Mouse (Mus musculus) lung, postnatal 10 days (tissue): Measurements from ENCODE around the gene Hspa5.
"Not testable (repeated sequence)": the region's sequence is repeated elsewhere in the genome, so short reads cannot be mapped to it uniquely, and the experiment has no call there.

ENCODE experiments used
- DNase-seq: peaks from one replicate; pipeline ENCODE4 v3.0.0; 2021

Gene Hspa5

GRCm38 (mm10) chr2:34809568-34809967 lies 37.8 kb downstream of the Hspa5 start:
- no peak for DNase-seq

- DNase-seq = no peak
Observed at GRCm38 (mm10) chr2:34810775-34811174, 39.0 kb downstream of the Hspa5 start.

- no peak for DNase-seq
Observed at GRCm38 (mm10) chr2:34812706-34813105, 40.9 kb downstream of the Hspa5 start.

- not testable (repeated sequence) for DNase-seq
Observed at GRCm38 (mm10) chr2:34815893-34816292, 44.1 kb downstream of the Hspa5 start.

- no peak for DNase-seq
Observed at GRCm38 (mm10) chr2:34818492-34818891, 46.7 kb downstream of the Hspa5 start.

- DNase-seq = peak; percentile 95
Observed at GRCm38 (mm10) chr2:34825827-34826459, 54.2 kb downstream of the Hspa5 start, which contains the start of gene Fbxw2. Fbxw2 (minus strand) TSS chr2:34826311.

GRCm38 (mm10) chr2:34826460-34827231 lies 54.9 kb downstream of the Hspa5 start:
- no peak for DNase-seq
